Mouse (Mus musculus) frontal cortex, postnatal 10 days (tissue): ENCODE results near the gene Spin1.
"Not testable (repeated sequence)": the region's sequence is repeated elsewhere in the genome, so short reads cannot be mapped to it uniquely, and the experiment has no call there.

Experiments
- DNase-seq, 2 experiments: peaks; one replicate each; pipeline ENCODE4 v3.0.0; 2022; ENCODE audit warnings: low spot score in 2 of 2, mixed read lengths in 1 of 2

Spin1 gene

GRCm38 (mm10) chr13:51095196-51095715, 5.4 kb upstream of the Spin1 start:
- no peak for DNase-seq

- DNase-seq: no peak
Observed at GRCm38 (mm10) chr13:51096644-51097043, 4.0 kb upstream of the Spin1 start.

DNA sequence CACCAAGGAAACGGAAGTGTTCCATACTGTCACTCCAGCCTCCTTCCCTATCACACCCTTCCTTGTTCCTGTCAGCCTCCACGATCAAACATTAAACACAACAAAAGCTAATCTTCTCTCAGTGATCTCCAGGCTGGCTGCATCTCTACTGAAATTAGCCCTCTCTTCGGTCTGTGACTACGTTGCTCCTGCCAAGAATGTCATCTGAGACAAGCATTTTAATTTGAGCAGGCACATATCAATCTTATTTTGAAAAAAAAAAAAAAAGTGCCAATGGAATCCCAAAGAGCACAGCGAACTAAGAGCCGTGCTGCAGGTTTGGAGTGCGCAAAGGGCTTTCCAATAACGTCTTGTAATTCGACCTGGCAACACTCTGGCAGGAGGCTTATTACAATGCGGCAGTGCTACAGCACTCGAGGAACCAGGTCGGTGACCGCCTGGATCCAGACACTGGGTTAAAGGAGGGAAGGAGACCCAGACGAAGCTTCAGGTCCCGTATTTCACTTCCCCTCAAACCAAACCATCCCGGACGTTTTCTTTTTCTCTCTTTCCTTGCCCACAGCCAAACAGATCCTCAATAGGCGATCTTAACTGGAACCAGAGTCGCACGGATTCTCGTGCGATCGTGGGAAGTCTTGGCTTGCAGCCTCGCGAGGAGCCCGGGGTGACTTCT, 984 bp upstream of the Spin1 start:
- no peak for DNase-seq

DNA sequence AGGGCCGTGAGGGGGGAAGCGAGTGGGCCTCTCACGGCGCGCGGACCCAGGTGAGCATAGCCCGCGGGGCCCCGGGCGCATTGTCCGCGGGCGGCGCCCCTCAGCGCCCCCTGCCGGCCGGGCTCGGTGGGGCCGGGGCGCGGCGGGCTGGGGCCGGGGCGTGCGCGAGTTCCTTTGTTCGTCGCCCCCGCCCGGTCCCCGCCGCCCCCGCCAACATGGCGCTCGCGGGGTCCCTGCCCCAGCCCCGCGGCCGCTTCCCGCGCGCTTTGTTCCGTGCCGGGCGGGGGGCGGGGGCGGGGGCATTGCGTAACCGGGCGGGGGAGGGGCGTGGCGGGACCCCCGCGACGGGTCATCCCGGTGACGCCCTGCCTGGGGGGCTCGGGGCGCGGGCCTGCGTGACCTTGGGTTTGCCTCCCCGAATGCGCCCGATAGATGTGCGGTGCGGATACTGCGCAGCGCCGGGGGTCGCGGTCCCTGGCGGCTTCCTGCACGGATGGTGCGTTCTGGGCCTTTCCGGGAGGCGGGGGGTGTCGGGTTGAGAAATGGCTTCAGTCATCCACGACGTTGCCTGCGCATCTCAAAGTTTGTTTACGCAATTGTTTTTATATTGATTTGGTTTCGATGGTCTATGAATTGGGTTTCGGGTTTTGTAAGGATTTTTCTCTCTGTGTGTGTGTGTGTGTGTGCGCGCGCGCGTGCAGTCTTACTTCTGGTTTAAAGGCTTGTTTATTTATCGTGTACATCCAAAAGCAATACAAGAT, 516 bp downstream of the Spin1 start:
- peak; percentile 54 to 66 for DNase-seq

DNA sequence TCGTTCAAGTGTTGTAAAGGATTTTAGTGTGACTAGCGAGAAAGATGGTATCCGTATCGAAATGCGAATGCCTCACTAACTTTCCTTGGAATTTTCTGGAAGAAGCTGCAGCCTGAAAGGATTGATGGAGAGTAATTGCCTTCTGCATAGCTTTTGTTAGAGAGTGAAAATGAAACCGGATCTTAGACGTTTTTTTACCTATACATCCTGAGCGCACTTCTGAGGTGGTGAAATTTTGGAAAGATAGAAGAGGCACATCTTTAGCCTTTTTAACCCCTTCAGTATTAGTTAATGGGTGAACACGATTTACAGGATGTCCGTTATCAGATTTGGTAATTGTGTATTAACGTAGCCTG, 1.1 kb downstream of the Spin1 start:
- no peak for DNase-seq

DNA sequence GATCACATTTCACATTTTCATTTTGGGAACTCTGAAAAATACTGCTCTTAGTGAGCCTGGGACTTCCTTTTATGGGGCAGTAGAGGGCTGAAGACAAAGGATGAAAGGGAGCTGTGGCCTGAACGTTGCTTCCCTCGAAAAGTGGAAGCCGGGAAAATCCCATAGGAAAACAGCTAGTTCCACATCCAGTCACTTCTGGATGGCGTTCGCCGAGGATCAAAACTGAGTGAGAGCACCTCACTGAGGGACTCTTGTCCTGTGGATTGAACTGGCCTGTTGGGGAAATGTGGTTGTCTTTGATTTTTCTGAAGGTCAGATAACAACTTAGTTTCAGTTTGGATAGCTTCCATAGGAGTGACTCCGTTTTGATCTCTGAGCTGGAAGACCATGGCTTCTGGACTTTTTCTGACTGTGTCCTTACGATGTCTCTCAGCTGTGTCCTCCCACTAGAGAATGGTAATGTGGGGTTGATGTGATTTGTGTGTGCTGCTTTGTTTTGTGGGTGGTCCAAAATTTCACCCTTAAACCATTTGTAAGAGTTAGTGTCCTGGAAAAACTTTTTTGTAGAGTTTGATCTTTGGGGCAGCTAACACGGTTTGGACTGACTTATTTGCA, 2.5 kb downstream of the Spin1 start:
- DNase-seq: no peak

DNA sequence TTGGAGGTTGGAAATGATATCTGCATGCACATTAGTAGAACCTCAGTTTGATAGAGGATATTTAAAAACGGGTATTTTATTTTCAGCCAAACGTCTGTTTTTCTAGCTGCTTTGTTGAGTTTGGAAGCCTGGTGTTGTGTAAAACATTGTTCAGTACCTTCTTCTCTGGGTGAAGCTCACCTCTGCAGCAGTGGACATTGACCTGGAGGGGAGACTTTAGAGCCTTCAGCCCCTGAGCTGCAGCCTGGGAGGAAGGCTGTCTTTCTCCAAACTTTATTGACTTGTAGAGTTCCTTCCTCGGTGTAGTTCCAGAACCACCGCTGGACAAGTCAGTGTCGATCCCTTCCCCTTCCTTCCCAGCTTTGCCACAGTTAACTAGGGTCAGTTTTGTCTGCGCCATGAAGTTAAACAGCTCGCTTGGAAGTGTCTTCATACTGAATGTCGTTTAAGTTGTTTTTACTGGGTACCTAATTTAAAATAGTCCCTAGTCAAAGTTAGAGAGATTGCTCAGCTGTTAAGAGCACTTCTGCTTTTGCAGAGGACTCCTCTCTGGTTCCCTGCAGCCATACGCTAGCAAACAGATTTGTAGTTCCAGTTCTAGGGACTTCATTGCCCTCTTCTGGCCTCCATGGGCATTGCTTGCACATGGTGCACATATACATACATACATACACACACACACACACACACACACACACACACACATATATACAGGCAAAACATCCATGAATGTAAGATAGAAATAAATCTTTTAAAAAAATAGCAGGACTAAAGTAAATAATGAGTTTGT, 3.4 kb downstream of the Spin1 start:
- DNase-seq: no peak

DNA sequence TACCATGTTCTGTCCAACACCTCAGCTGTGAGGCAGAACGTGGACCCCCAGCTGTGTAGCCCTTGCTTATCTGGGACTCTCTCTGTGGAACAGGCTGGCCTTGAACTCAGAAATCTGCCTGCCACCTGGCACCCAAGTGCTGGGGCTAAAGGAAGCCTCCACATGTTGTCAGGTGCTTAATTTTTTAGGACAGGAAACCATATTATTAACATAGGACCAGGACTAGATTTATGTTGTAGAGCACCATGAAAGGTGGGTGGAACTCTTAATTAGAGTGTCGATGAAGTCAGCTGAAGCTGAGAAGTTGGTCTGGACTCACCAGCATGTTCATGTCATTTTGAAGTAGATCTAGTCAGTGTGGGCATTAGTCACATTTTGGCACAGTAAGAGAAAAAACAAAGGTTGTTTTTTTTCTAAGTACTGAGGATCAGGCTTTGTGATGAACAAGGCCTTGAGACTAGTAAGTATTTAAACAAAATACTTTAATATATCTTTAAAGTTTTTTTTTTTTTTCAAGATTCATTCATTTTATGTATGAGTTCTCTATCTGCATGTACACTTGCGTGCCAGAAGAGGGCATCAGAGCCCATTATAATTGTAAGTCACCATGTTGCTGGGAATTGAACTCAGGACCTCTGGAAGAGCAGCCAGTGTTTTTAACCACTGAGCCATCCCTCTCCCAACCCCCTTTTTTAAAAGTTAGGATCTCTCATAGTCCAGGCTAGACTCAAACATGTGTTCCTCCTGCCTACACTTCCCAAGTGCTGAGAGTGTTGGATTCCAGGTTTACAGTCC, 5.4 kb downstream of the Spin1 start:
- no peak for DNase-seq

- DNase-seq: no peak
Observed at GRCm38 (mm10) chr13:51106816-51107215, 6.1 kb downstream of the Spin1 start.

- DNase-seq: no peak
Observed at GRCm38 (mm10) chr13:51109517-51109916, 8.8 kb downstream of the Spin1 start.

DNA sequence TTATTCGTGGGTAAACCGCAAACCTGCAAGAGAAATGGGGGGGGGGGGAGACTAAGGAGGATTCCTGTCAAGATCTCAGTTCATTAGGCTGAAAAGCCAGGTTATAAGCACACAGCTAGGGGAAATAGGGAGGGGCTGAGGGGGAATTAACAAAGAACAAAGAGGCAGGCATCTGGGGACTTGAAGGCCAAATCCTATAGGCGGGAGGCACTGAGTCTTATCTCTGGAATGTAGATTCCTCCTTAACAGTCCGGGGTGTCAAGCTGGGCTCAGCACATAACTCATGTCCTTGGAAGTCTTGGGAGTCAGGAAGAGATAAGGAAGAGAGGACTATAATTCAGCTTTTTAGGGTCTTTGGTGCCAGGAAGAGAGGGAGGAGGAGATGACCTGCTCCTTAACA, 13.7 kb downstream of the Spin1 start:
- not testable (repeated sequence) for DNase-seq

GRCm38 (mm10) chr13:51115762-51116161, 15.1 kb downstream of the Spin1 start:
- DNase-seq: no peak

GRCm38 (mm10) chr13:51120734-51121133, 20.1 kb downstream of the Spin1 start:
- no peak for DNase-seq

DNA sequence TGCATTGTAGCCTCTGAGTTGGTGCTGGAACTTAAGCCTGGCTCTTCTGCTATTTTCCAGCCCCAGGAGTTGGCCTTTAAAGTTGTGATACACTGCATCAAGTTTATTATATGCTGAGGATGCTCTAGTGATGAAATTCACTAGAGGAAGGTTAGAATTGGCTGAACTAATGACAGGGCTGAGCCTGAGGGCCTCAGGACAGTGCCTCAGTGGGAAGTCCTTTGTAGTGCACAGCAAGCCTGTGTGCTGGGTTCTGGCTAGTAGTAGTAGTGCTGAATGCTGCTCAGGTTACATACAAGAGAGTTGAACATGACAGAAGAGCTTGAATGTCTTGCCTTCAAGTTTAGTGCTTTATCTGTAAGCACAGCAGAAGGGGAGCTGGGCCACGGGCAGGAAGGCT, 21.3 kb downstream of the Spin1 start:
- DNase-seq: no peak

DNA sequence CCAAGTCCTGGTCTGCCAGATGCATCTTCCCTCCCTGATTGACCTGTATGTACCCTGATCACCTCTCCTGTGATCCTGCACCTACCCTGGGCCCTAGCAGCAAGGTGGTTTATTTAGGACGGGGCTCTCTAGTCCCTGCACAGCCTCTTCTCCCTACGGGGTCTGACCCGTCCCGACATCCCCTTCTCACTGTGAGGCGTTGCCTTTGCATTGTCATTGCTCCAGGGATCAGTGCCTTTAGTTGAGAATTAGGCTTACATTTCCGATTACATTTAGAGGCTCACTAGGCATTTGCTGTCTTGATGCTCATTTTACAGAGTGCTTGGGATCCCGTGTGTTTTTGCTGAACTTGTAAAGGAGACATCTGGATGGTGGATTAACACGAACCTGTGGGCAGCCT, 22.1 kb downstream of the Spin1 start:
- DNase-seq: no peak

DNA sequence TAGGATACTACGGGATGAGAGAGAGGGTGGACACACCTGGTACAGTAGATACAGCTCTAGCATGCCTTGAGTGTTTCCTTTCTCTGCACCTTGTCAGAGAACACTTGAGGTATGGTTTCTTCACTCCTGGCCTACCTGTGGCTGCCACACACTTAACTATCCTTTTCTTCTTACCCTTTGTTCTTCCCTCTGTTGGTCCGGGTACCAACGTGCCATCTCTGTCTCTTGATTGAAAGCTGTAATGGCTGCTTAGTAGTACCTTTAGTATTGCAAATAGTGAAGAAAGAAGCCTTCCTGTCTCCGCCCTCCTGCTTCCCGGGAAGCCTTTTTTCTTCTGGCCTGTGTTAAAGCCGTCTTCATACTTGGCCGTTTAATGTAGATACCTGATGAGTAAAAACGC, 24.7 kb downstream of the Spin1 start:
- no peak for DNase-seq

DNA sequence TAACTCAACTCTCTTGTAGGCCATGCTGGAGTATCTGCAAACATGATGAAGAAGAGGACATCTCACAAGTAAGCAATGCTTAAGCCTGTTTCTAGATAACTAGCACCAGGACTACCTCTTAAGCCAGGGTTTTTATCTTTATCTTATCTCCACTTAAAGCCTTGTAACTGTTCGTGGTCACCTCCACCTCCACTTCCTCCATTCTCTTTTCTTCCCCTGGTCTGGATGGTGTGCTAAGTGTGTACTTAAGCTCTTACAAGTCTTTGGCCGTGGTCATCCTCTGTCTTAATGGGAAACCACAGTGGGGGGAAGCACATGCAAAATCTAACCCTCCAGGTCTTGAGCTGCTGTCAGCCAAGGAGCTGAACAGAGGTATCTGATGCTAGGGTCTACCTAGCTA, 27.2 kb downstream of the Spin1 start:
- no peak for DNase-seq

- no peak for DNase-seq
Observed at GRCm38 (mm10) chr13:51128417-51128816, 27.7 kb downstream of the Spin1 start.

- DNase-seq: no peak
Observed at GRCm38 (mm10) chr13:51131179-51131578, 30.5 kb downstream of the Spin1 start.

GRCm38 (mm10) chr13:51136315-51136714, 35.6 kb downstream of the Spin1 start:
- DNase-seq: no peak

GRCm38 (mm10) chr13:51136996-51137701, 36.5 kb downstream of the Spin1 start:
- DNase-seq: no peak
